Mouse (Mus musculus): Measurements from ENCODE around the gene Pcolce. TPM values are rescaled to one million over a fixed set of nuclear protein-coding genes. Genes with fewer than 3 reads are reported as not detected.
A peak's percentile ranks its signal among the peaks of the same experiment; 100 is the strongest.

The Pcolce gene
- total and polyA plus RNA-seq, 2 experiments from 2014 or later: 20.3 to 22.5 TPM

GRCm38 (mm10) chr5:137649669-137650571, 36.3 kb upstream of the Pcolce start:
- peaks cover 25% of the 10 kb centered on the region for H3K36me3 ChIP-seq (ENCODE audit: insufficient read depth)
- WGBS: 21% methylated on average over 18 of the region's 18 CpGs
- no peaks in the 10 kb centered on the region for H3K4me1 ChIP-seq (ENCODE audit: insufficient read depth)
- no peak overlapping the region for H3K4me2 ChIP-seq (ENCODE audit: low read depth)
- H3K9ac ChIP-seq: no peak overlapping the region
- DNase-seq: no peak
- H3K4me3 ChIP-seq (ENCODE audit: low read depth, low read length): no peak overlapping the region
- no peak overlapping the region for H3K27ac ChIP-seq (ENCODE audit: low read depth, low read length)
- TF ChIP-seq CTCF (IDR thresholded peaks at IDR 0.05; ENCODE audit: low read depth): no peak
- H3K27me3 ChIP-seq (ENCODE audit: insufficient read depth, low read length): peaks cover 14% of the 10 kb centered on the region; the same call in 1 of the 2 replicates
- no peak for ATAC-seq
- H3K9me3 ChIP-seq (ENCODE audit: low read length): no peaks in the 10 kb centered on the region

- Histone ChIP-seq H3K9ac (no peak overlapping the region), H3K27me3 (ENCODE audit: insufficient read depth, low read length) (peaks cover 14% of the 10 kb centered on the region; the same call in 1 of the 2 replicates), H3K36me3 (ENCODE audit: insufficient read depth) (peaks cover 22% of the 10 kb centered on the region), H3K9me3 (ENCODE audit: low read length) (no peaks in the 10 kb centered on the region), H3K27ac (ENCODE audit: low read depth, low read length) (no peak overlapping the region), H3K4me3 (ENCODE audit: low read depth, low read length) (no peak overlapping the region), H3K4me1 (ENCODE audit: insufficient read depth) (no peaks in the 10 kb centered on the region), H3K4me2 (ENCODE audit: low read depth) (no peak overlapping the region)
- 25% methylated on average over 4 of the region's 4 CpGs for WGBS
- no peak for TF ChIP-seq CTCF (IDR thresholded peaks at IDR 0.05; ENCODE audit: low read depth)
- ATAC-seq (no peak), DNase-seq (no peak)
Measured at GRCm38 (mm10) chr5:137649251-137649650, 35.7 kb upstream of the Pcolce start.

GRCm38 (mm10) chr5:137647827-137648601, 34.4 kb upstream of the Pcolce start:
- peaks cover 11% of the 10 kb centered on the region for H3K36me3 ChIP-seq (ENCODE audit: insufficient read depth)
- no peak overlapping the region for H3K27ac ChIP-seq (ENCODE audit: low read depth, low read length)
- no peaks in the 10 kb centered on the region for H3K9me3 ChIP-seq (ENCODE audit: low read length)
- H3K27me3 ChIP-seq (ENCODE audit: insufficient read depth, low read length): peaks cover 14% of the 10 kb centered on the region
- H3K9ac ChIP-seq: no peak overlapping the region
- 74% methylated on average over 9 of the region's 9 CpGs for WGBS
- no peak overlapping the region for H3K4me3 ChIP-seq (ENCODE audit: low read depth, low read length)
- DNase-seq (peak; percentile 53), ATAC-seq (peak; percentile 87)
- H3K4me1 ChIP-seq (ENCODE audit: insufficient read depth): no peaks in the 10 kb centered on the region
- no peak for TF ChIP-seq CTCF (IDR thresholded peaks at IDR 0.05; ENCODE audit: low read depth)
- no peak overlapping the region for H3K4me2 ChIP-seq (ENCODE audit: low read depth)

- Histone ChIP-seq H3K27me3 (ENCODE audit: insufficient read depth, low read length) (peaks cover 14% of the 10 kb centered on the region), H3K9ac (no peak within 1 kb of the TSS; the same call in 1 of the 2 replicates), H3K36me3 (ENCODE audit: insufficient read depth) (peaks cover 4% of the 10 kb centered on the region), H3K9me3 (ENCODE audit: low read length) (no peaks in the 10 kb centered on the region), H3K4me3 (ENCODE audit: low read depth, low read length) (peak within 1 kb of the TSS; percentile 18), H3K4me1 (ENCODE audit: insufficient read depth) (no peaks in the 10 kb centered on the region), H3K4me2 (ENCODE audit: low read depth) (peak within 1 kb of the TSS; percentile 44), H3K27ac (ENCODE audit: low read depth, low read length) (no peak within 1 kb of the TSS)
- no peak for ATAC-seq
- WGBS: 17% methylated on average over 11 of the region's 11 CpGs
- no peak for DNase-seq
- TF ChIP-seq CTCF (IDR thresholded peaks at IDR 0.05; ENCODE audit: low read depth): no peak
Measured at GRCm38 (mm10) chr5:137645652-137646091, 32.1 kb upstream of the Pcolce start, which contains the start of gene Irs3. Gene Irs3, minus strand, starts transcription at chr5:137645714.

GRCm38 (mm10) chr5:137645091-137645651, 31.6 kb upstream of the Pcolce start:
- no peak for DNase-seq
- TF ChIP-seq CTCF (IDR thresholded peaks at IDR 0.05; ENCODE audit: low read depth): no peak
- 4% methylated on average over 44 of the region's 44 CpGs for WGBS
- Histone ChIP-seq H3K27ac (ENCODE audit: low read depth, low read length) (no peak overlapping the region), H3K9me3 (ENCODE audit: low read length) (no peaks in the 10 kb centered on the region), H3K4me1 (ENCODE audit: insufficient read depth) (no peaks in the 10 kb centered on the region), H3K27me3 (ENCODE audit: insufficient read depth, low read length) (peaks cover 14% of the 10 kb centered on the region), H3K4me3 (ENCODE audit: low read depth, low read length) (peak overlapping the region; percentile 18), H3K9ac (no peak overlapping the region; the same call in 1 of the 2 replicates), H3K4me2 (ENCODE audit: low read depth) (peak overlapping the region; percentile 44), H3K36me3 (ENCODE audit: insufficient read depth) (peaks cover 8% of the 10 kb centered on the region)
- ATAC-seq: no peak

GRCm38 (mm10) chr5:137644484-137644883, 30.9 kb upstream of the Pcolce start:
- no peak for TF ChIP-seq CTCF (IDR thresholded peaks at IDR 0.05; ENCODE audit: low read depth)
- Histone ChIP-seq H3K27me3 (ENCODE audit: insufficient read depth, low read length) (peaks cover 14% of the 10 kb centered on the region), H3K4me3 (ENCODE audit: low read depth, low read length) (no peak overlapping the region), H3K36me3 (ENCODE audit: insufficient read depth) (peaks cover 15% of the 10 kb centered on the region), H3K27ac (ENCODE audit: low read depth, low read length) (no peak overlapping the region), H3K4me2 (ENCODE audit: low read depth) (no peak overlapping the region), H3K4me1 (ENCODE audit: insufficient read depth) (no peaks in the 10 kb centered on the region), H3K9me3 (ENCODE audit: low read length) (no peaks in the 10 kb centered on the region), H3K9ac (no peak overlapping the region)
- no peak for DNase-seq
- no peak for ATAC-seq
- WGBS: 48% methylated on average over 19 of the region's 19 CpGs
